Mouse (Mus musculus) E14TG2a.4 (cell line): Measurements from ENCODE around the gene Gprin2.

Experiments used
- CTCF ChIP-seq: conservative IDR thresholded peaks from 2 replicates; pipeline ENCODE4 v1.5.1; 2014; ENCODE audit warnings: low read length
- NANOG ChIP-seq: IDR thresholded peaks from 2 replicates; pipeline ENCODE4 v1.6.1; 2014; ENCODE audit warnings: borderline replicate concordance, low read length, mixed read lengths
- POU5F1 ChIP-seq: IDR thresholded peaks from 2 replicates; pipeline ENCODE4 v1.6.1; 2014; ENCODE audit warnings: low read length, borderline replicate concordance

GRCm38 (mm10) chr14:34195466-34195865 is 6.0 kb downstream of the Gprin2 start:
- TF ChIP-seq CTCF (no peak), NANOG (no peak), POU5F1 (no peak)
